ENCODE assay signal across 8 mouse cellular contexts in genomic region chr10:127479131-127479530, GRCm38 (mm10). TPM values are rescaled to one million over a fixed set of nuclear protein-coding genes. Genes with fewer than 3 reads are reported as not detected.
DNase-seq lines count a peak whose midpoint lies in the region; ATAC-seq and TF ChIP-seq lines count a peak whose summit lies in the region.

No protein-coding gene starts in this region.

- H3K36me3 ChIP-seq in heart, embryonic 12.5 days = peaks cover 69% of the 10 kb centered on the region
- peaks cover 44% of the 10 kb centered on the region for H3K36me3 ChIP-seq in lung, embryonic 14.5 days (ENCODE audit: insufficient read depth)
- H3K36me3 ChIP-seq in heart, embryonic 11.5 days (ENCODE audit: control insufficient read depth, insufficient read depth, low read length) = peaks cover 11% of the 10 kb centered on the region

- no peak overlapping the region for H3K9ac ChIP-seq in heart, embryonic 12.5 days
- H3K9ac ChIP-seq in lung, embryonic 14.5 days = no peak overlapping the region
- H3K9ac ChIP-seq in heart, embryonic 11.5 days (ENCODE audit: low read depth, low read length) = no peak overlapping the region

- H3K27ac ChIP-seq in heart, embryonic 12.5 days (ENCODE audit: poor library complexity, severe bottlenecking) = no peak overlapping the region
- H3K27ac ChIP-seq in lung, embryonic 14.5 days (ENCODE audit: low read depth) = no peak overlapping the region
- H3K27ac ChIP-seq in heart, embryonic 11.5 days (ENCODE audit: low read depth, low read length) = no peak overlapping the region

- DNase-seq in heart, adult 18-20 months = peak; percentile 15 to 57
- DNase-seq in lung, embryonic 14.5 days = peak; percentile 77
- no peak for DNase-seq in lung, adult 2 months
- DNase-seq in c-Kit-positive CD71-negative TER-119-negative erythroid progenitor cells, embryonic 14.5 days (ENCODE audit: low read depth) = peak; percentile 36
- DNase-seq in retina, adult 2 months (ENCODE audit: low read depth, low spot score) = peak; percentile 18
- DNase-seq in gastrocnemius, postnatal 36 days = no peak

- ATAC-seq in heart, embryonic 12.5 days (ENCODE audit: insufficient number of reproducible peaks, low FRiP score) = no peak
- no peak for ATAC-seq in lung, embryonic 14.5 days (ENCODE audit: insufficient read depth)
- no peak for ATAC-seq in heart, embryonic 11.5 days (replicated peaks; ENCODE audit: insufficient number of reproducible peaks, low FRiP score, low TSS enrichment)

- H3K4me2 ChIP-seq in heart, embryonic 12.5 days = no peak overlapping the region
- no peak overlapping the region for H3K4me2 ChIP-seq in lung, embryonic 14.5 days
- no peak overlapping the region for H3K4me2 ChIP-seq in heart, embryonic 11.5 days

- TF ChIP-seq POLR2A in lung, adult 2 months (IDR thresholded peaks at IDR 0.05; ENCODE audit: borderline replicate concordance, extremely low read depth, low read depth, low read length) = no peak

- H3K4me1 ChIP-seq in heart, embryonic 12.5 days (replicated peaks) = no peaks in the 10 kb centered on the region
- no peaks in the 10 kb centered on the region for H3K4me1 ChIP-seq in lung, embryonic 14.5 days (ENCODE audit: insufficient read depth)
- H3K4me1 ChIP-seq in lung, adult 2 months (ENCODE audit: control insufficient read depth, insufficient read depth, low read length) = no peaks in the 10 kb centered on the region
- no peaks in the 10 kb centered on the region for H3K4me1 ChIP-seq in heart, embryonic 11.5 days (ENCODE audit: control insufficient read depth, insufficient read depth, low read length)

- H3K27me3 ChIP-seq in heart, embryonic 12.5 days (replicated peaks) = no peaks in the 10 kb centered on the region
- no peaks in the 10 kb centered on the region for H3K27me3 ChIP-seq in lung, embryonic 14.5 days (ENCODE audit: insufficient read depth, low read length)
- H3K27me3 ChIP-seq in heart, embryonic 11.5 days (ENCODE audit: control insufficient read depth, insufficient read depth, low read length) = no peaks in the 10 kb centered on the region

- no peak overlapping the region for H3K4me3 ChIP-seq in heart, embryonic 12.5 days
- H3K4me3 ChIP-seq in lung, embryonic 14.5 days (ENCODE audit: low read depth, low read length) = no peak overlapping the region
- H3K4me3 ChIP-seq in lung, adult 2 months (replicated peaks; ENCODE audit: extremely low read depth, low read depth, low read length) = no peak overlapping the region
- H3K4me3 ChIP-seq in heart, embryonic 11.5 days (ENCODE audit: low read depth, low read length) = no peak overlapping the region

- H3K9me3 ChIP-seq in heart, embryonic 12.5 days (replicated peaks) = no peaks in the 10 kb centered on the region
- no peaks in the 10 kb centered on the region for H3K9me3 ChIP-seq in lung, embryonic 14.5 days (ENCODE audit: low read depth, low read length)
- no peaks in the 10 kb centered on the region for H3K9me3 ChIP-seq in heart, embryonic 11.5 days (replicated peaks; ENCODE audit: control insufficient read depth, low read length)

- intact Hi-C loops in gastrocnemius, postnatal 36 days (cut with DNase I) = loop anchor here (2.0 kb wide), 1 partner anchor 34 kb away; no protein-coding TSS in a partner anchor

- 95% methylated on average over 4 of the region's 4 CpGs for WGBS in heart, embryonic 12.5 days
- whole genome bisulfite sequencing in lung, embryonic 14.5 days = 89% methylated on average over 4 of the region's 4 CpGs
- WGBS in lung, adult 2 months = 95% methylated on average over 4 of the region's 4 CpGs
- WGBS in heart, embryonic 11.5 days (ENCODE audit: insufficient replicate concordance) = 94% methylated on average over 4 of the region's 4 CpGs

- peak; percentile 63 for TF ChIP-seq CTCF in lung, embryonic 14.5 days (IDR thresholded peaks at IDR 0.05; ENCODE audit: low read depth)
- no peak for TF ChIP-seq CTCF in lung, adult 2 months (IDR thresholded peaks at IDR 0.05; ENCODE audit: insufficient read depth, low read length)

RNA-seq across cellular contexts. Expression of gene Stac3, which starts 22.4 kb away (rescaled TPM):
- total RNA-seq in heart, adult 18-20 months (2021) = under 1 TPM; 0.37 to 0.54 TPM
- polyA plus RNA-seq in heart, embryonic 12.5 days (2016; fragmentation: Nextera tagmentation; extraction: Ambion mirVana) = 0.50 and 1.1 TPM in 2 replicates
- 0.12 TPM in 1 of 2 replicates, not detected in the other for polyA plus RNA-seq in lung, embryonic 14.5 days (2014; fragmentation: Nextera tagmentation; extraction: Ambion mirVana)
- polyA plus RNA-seq in lung, adult 2 months (2012; rRNA removed) = 1.5 and 5.8 TPM in 2 replicates
- total RNA-seq in gastrocnemius, postnatal 36 days (2021) = 100 to 1,000 TPM; 342 to 376 TPM
- polyA plus RNA-seq in heart, embryonic 11.5 days (2014; fragmentation: Nextera tagmentation; extraction: Ambion mirVana) = 0.24 and 0.30 TPM in 2 replicates

RNA-seq across cellular contexts. Expression of gene Ndufa4l2, which starts 35.6 kb away (rescaled TPM):
- 10 to 100 TPM; 23.9 to 27.0 TPM for total RNA-seq in heart, adult 18-20 months (2021)
- 19.5 and 24.4 TPM in 2 replicates for polyA plus RNA-seq in heart, embryonic 12.5 days (2016; fragmentation: Nextera tagmentation; extraction: Ambion mirVana)
- polyA plus RNA-seq in lung, embryonic 14.5 days (2014; fragmentation: Nextera tagmentation; extraction: Ambion mirVana) = 36.4 and 44.9 TPM in 2 replicates
- polyA plus RNA-seq in lung, adult 2 months (2012; rRNA removed) = 107 and 124 TPM in 2 replicates
- 10 to 100 TPM; 11.0 to 11.3 TPM for total RNA-seq in gastrocnemius, postnatal 36 days (2021)
- 10.1 and 13.9 TPM in 2 replicates for polyA plus RNA-seq in heart, embryonic 11.5 days (2014; fragmentation: Nextera tagmentation; extraction: Ambion mirVana)

RNA-seq across cellular contexts. Expression of gene Shmt2, which starts 43.1 kb away (rescaled TPM):
- total RNA-seq in heart, adult 18-20 months (2021) = 10 to 100 TPM; 39.3 to 44.7 TPM
- 80.4 and 83.8 TPM in 2 replicates for polyA plus RNA-seq in heart, embryonic 12.5 days (2016; fragmentation: Nextera tagmentation; extraction: Ambion mirVana)
- 99.6 and 101 TPM in 2 replicates for polyA plus RNA-seq in lung, embryonic 14.5 days (2014; fragmentation: Nextera tagmentation; extraction: Ambion mirVana)
- 40.3 and 57.7 TPM in 2 replicates for polyA plus RNA-seq in lung, adult 2 months (2012; rRNA removed)
- total RNA-seq in gastrocnemius, postnatal 36 days (2021) = 10 to 100 TPM; 23.4 to 26.4 TPM
- 71.3 and 82.7 TPM in 2 replicates for polyA plus RNA-seq in heart, embryonic 11.5 days (2014; fragmentation: Nextera tagmentation; extraction: Ambion mirVana)

RNA-seq across cellular contexts. Expression of gene Nxph4, which starts 55.2 kb away (rescaled TPM):
- total RNA-seq in heart, adult 18-20 months (2021) = under 1 TPM; 0.35 to 0.39 TPM
- 0.33 and 0.65 TPM in 2 replicates for polyA plus RNA-seq in heart, embryonic 12.5 days (2016; fragmentation: Nextera tagmentation; extraction: Ambion mirVana)
- 0.14 and 0.22 TPM in 2 replicates for polyA plus RNA-seq in lung, embryonic 14.5 days (2014; fragmentation: Nextera tagmentation; extraction: Ambion mirVana)
- 0.23 and 0.24 TPM in 2 replicates for polyA plus RNA-seq in lung, adult 2 months (2012; rRNA removed)
- under 1 TPM; 0.20 TPM for total RNA-seq in gastrocnemius, postnatal 36 days (2021)
- polyA plus RNA-seq in heart, embryonic 11.5 days (2014; fragmentation: Nextera tagmentation; extraction: Ambion mirVana) = 0.21 and 0.33 TPM in 2 replicates

Comparison
In these comparisons a context has a peak if more than half of its experiments do, and no peak if none do; other contexts are left out.
1. DNase-seq: peak in heart, adult 18-20 months (2 of 2), lung, embryonic 14.5 days (single experiment), c-Kit-positive CD71-negative TER-119-negative erythroid progenitor cells, embryonic 14.5 days (single experiment) and retina, adult 2 months (single experiment); none in lung, adult 2 months (single experiment) and gastrocnemius, postnatal 36 days (0 of 2).